Mouse (Mus musculus) bone marrow, adult 2 months (tissue): ENCODE data around the gene Gm20481. TPM values are rescaled to one million over a fixed set of nuclear protein-coding genes. Genes with fewer than 3 reads are reported as not detected.
"Not testable (repeated sequence)": the region's sequence is repeated elsewhere in the genome, so short reads cannot be mapped to it uniquely, and the experiment has no call there.

ENCODE experiments used
- H3K27ac ChIP-seq: fragments of 200-500 bp; 2 replicates; pipeline ENCODE4 v1.5.1; 2012; ENCODE audit warnings: low read depth, mild to moderate bottlenecking, control low read depth, inconsistent platforms, low read length; ENCODE audit not compliant: control insufficient read depth, poor library complexity, insufficient read depth
- H3K4me1 ChIP-seq: fragments of 200-500 bp; 2 replicates; pipeline ENCODE4 v1.6.1; 2011; ENCODE audit warnings: low read length; ENCODE audit not compliant: control insufficient read depth, insufficient read depth
- H3K4me3 ChIP-seq: fragments of 200-500 bp; replicated peaks from 2 replicates; pipeline ENCODE3; 2011; ENCODE audit warnings: mild to moderate bottlenecking, low read depth, low read length, control low read depth; ENCODE audit not compliant: control insufficient read depth
- CTCF ChIP-seq: fragments of 200-500 bp; IDR thresholded peaks from 2 replicates; pipeline ENCODE4 v1.5.1; 2011; ENCODE audit warnings: low read length, control low read depth; ENCODE audit not compliant: control insufficient read depth, insufficient read depth
- POLR2A ChIP-seq: fragments of 200-500 bp; IDR thresholded peaks from 2 replicates; pipeline ENCODE4 v1.6.1; 2011; ENCODE audit warnings: low read depth, mild to moderate bottlenecking, control low read depth, low read length, borderline replicate concordance; ENCODE audit not compliant: control insufficient read depth
- WGBS: fragments of 180-500 bp; shearing (Covaris S2); methylation state at CpG from one replicate; pipeline ENCODE4 v1.1.7; 2018; 5-methylcytosine and 5-hydroxymethylcytosine counted together
- polyA plus RNA-seq: library from polyadenylated mRNA; stranded (reverse); fragments of >200 nt; gene quantifications from 2 replicates; pipeline ENCODE4 v1.2.4, GENCODE M21; 2011; ENCODE audit warnings: low replicate concordance; ENCODE audit not compliant: missing spikeins, insufficient read depth, insufficient read length

The Gm20481 gene
- polyA plus RNA-seq, 1 experiment, result not detected

DNA sequence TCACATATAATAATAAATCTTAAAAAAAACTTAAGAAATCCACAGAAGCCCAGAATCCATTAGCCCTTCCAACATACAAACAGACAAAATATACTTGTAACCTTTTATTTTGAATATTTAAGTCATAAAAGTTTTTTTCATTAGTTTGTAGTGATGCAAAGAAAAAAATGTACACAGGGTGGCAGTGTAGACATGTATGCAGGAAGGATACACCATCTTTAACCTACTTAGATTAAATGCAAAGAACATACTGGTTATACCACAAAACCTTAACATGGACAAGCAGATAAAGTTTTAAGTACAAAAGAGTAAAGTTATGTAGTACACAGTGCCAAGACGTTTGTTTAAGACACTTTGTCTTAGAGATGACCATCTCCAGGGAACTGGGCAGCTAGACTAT, 13.4 kb upstream of the Gm20481 start:
- WGBS, result 14% methylated on average over 1 of the region's 1 CpGs
- TF ChIP-seq CTCF (no peak), POLR2A (no peak)
- Histone ChIP-seq H3K27ac (no peak overlapping the region), H3K4me3 (no peak overlapping the region), H3K4me1 (no peaks in the 10 kb centered on the region; the same call in 1 of the 2 replicates)

DNA sequence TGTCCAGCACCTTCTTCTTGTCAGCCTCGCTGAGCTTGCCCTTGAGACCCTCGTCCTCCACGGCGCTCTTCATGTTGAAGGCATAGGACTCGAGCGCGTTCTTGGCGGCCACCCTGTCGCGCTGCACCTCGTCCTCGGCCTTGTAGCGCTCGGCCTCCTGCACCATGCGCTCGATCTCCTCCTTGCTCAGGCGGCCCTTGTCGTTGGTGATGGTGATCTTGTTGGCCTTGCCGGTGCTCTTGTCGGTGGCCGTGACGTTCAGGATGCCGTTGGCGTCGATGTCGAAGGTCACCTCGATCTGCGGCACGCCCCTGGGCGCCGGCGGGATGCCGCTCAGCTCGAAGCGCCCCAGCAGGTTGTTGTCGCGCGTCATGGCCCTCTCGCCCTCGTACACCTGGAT, 12.4 kb upstream of the Gm20481 start:
- not testable (repeated sequence) for H3K4me3 ChIP-seq, H3K27ac ChIP-seq, H3K4me1 ChIP-seq
- 18% methylated on average over 40 of the region's 40 CpGs for WGBS

DNA sequence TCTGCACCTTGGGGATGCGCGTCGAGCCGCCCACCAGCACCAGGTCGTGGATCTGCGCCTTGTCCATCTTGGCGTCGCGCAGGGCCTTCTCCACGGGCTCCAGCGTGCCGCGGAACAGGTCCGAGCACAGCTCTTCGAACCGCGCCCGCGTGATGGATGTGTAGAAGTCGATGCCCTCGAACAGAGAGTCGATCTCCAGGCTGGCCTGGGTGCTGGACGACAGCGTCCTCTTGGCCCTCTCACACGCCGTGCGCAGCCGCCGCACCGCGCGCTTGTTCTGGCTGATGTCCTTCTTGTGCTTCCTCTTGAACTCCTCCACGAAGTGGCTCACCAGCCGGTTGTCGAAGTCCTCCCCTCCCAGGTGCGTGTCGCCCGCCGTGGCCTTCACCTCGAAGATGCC, 11.7 kb upstream of the Gm20481 start:
- not testable (repeated sequence) for H3K4me3 ChIP-seq, H3K4me1 ChIP-seq, H3K27ac ChIP-seq
- 23% methylated on average over 25 of the region's 40 CpGs for WGBS

DNA sequence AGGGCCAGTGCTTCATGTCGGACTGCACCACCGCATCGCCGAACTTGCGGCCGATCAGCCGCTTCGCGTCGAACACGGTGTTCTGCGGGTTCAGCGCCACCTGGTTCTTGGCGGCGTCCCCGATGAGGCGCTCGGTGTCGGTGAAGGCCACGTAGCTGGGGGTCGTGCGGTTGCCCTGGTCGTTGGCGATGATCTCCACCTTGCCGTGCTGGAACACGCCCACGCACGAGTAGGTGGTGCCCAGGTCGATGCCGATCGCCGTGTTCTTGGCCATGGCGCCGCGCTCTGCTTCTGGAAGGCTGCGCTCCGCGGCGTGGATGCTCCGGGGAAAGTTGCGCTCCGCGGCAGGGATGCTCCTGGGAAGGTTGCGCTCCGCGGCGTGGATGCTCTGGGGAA, 11.0 kb upstream of the Gm20481 start:
- H3K4me3 ChIP-seq, result peak overlapping the region; percentile 28
- H3K4me1 ChIP-seq, H3K27ac ChIP-seq: not testable (repeated sequence)
- 2% methylated on average over 38 of the region's 47 CpGs for WGBS

DNA sequence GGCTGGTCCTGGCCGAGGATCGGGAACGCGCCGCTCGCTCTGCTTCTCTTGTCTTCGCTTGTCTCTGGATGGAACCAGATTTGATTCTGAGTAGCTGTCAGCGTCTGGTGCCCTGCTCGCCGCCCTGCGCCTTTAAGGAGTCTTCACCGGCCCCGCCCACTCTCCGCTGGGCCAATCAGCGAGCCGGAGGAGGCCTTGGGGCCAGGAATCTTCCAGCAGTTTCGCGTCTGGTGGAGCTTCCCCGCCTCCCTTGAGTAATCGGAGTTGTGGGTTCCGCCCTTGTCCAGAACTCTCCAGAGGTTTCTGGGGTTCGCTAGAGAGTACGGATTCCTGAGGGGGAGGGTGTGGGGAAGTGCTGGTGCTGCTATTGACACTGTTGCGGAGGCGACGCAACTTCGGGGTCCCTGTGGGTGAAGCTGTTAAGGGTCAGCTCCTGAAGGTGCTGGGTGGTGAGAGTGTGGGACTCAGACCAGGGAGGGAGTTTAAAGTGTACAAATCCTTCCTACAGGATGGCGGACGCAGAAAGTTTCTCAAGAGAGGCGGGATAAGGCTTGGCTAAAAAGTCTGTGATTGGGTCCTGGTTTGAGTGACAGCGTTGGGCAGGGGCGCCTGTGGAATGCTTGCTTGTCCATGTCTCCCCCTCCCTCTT, 10.5 kb upstream of the Gm20481 start, which contains the start of gene Hspa1b:
Gene Hspa1b (minus strand): TSS at position 109 of the 649 bp plus-strand sequence.
- TF ChIP-seq POLR2A, result peak; percentile 54; the same call in 1 of the 2 replicates
- H3K4me1 ChIP-seq, result not testable (repeated sequence)
- Histone ChIP-seq H3K27ac (peak within 1 kb of the TSS; percentile 77), H3K4me3 (peak within 1 kb of the TSS; percentile 77)
- under 1% methylated on average over 30 of the region's 32 CpGs for WGBS

DNA sequence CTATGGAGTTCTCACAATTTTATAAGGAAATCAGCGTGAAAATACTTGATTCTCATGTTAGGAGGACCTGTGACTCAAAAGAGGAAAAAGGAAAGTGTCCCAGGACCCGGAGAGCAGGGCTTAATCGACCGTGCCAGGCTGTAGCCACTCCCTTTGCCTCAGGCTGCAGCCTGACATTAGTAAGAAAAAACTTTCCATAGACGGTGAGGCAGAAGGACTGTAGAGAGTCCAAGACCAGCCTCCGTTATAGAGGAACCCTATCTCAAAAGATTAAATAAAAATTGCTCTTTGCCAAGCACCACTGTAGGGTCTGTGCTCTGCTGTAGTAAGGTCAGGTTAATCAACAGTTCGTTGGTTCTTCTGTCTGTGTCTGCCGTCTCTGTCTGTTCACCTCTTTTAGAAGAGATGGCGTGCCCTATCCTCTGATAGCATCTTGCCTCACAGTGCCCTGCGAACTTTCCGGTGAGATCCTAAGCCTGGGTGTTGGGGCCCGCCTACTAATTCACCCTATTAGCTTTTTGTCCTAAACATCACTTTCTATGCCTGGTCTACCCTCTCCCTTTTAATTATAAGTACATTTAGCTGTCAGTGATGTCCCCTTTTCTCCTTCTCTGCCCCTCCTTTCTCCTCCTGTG, 9.7 kb upstream of the Gm20481 start:
- no peak overlapping the region; the same call in 1 of the 2 replicates for H3K27ac ChIP-seq
- H3K4me1 ChIP-seq, result no peaks in the 10 kb centered on the region
- no peak overlapping the region for H3K4me3 ChIP-seq
- TF ChIP-seq POLR2A (no peak), CTCF (no peak)
- WGBS, result 15% methylated on average over 12 of the region's 12 CpGs

DNA sequence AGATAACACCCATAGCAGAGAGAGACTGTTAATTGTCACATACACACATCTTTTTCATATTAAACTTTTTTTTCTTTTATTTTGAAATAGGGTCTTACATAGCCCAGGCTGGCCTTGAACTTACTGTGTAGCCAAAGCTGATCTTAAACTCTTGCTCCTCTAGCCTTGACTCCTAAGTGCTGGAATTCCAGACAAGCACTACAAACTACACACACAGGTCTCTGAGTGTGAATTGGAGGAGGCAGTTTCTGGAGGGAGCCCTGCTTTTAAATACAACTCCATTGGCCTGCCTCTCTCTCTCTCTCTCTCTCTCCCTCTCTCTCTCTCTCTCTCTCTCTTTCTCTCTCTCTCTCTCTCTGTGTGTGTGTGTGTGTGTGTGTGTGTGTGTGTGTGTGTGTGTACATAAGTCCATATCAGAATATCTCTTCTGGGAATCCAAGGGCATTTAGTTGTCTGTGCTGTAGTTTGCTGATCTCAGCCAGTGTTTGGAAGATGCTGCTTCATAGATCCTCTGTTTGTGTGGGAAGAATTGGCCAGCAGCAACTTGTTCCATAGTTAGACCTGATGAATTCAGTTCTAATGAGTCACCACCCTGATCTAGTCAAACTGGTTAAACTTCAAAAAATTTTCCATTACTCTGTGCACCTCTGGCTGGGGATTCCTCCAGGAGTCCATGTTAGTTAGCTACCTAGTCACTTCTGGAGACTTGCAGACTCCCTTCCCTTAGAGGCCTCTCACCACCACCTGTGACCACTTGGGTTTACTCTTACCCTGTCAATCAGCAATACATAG, 8.8 kb upstream of the Gm20481 start:
- no peak overlapping the region for H3K4me3 ChIP-seq
- TF ChIP-seq POLR2A (no peak), CTCF (no peak)
- no peak overlapping the region for H3K27ac ChIP-seq
- no peaks in the 10 kb centered on the region for H3K4me1 ChIP-seq

DNA sequence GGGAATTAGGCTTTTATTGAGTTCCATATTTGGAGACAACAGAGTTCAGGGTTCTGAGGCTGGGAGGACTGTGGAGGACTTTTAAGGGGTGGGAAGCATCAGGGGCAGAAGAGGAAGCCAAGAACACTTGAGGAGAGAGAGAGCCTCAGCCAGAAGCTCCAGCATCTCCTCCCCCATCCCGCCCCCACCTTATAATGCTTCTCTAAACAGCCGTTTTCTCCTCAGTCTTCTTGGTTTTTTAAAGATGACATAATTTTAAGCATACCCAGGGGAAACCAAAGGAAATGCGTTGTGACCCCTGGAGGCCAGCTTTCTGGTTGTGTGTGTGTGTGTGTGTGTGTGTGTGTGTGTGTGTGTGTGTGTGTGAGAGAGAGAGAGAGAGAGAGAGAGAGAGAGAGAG, 7.6 kb upstream of the Gm20481 start:
- no peak overlapping the region for H3K4me3 ChIP-seq
- H3K27ac ChIP-seq, result no peak overlapping the region
- 5% methylated on average over 3 of the region's 3 CpGs for WGBS
- H3K4me1 ChIP-seq, result no peaks in the 10 kb centered on the region
- TF ChIP-seq CTCF, result no peak
- no peak for TF ChIP-seq POLR2A

DNA sequence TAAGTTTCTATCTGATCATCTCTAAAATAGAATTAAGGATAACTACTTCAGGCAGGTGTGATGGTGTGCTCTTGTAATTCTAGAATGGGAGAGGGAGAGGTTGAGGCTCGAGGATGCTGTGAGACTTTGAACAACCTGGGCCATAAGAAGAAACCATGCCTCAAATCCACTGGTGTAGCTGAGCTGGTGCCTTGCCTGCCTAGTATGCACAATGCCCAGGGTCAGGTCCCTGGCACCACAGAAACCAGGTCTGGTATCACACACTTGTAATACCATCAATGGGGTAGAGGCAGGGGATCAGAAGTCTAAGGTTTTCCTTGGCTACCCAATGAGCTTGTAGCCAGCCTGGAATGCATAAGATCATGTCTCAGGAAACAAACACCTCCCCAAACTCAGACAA, 6.9 kb upstream of the Gm20481 start:
- no peak for TF ChIP-seq POLR2A
- TF ChIP-seq CTCF, result no peak
- Histone ChIP-seq H3K4me1 (no peaks in the 10 kb centered on the region), H3K4me3 (no peak overlapping the region), H3K27ac (no peak overlapping the region)
- WGBS, result 47% methylated on average over 1 of the region's 1 CpGs
